Mouse (Mus musculus): ENCODE measurements around the gene Cox7a2.

Gene Cox7a2

DNA sequence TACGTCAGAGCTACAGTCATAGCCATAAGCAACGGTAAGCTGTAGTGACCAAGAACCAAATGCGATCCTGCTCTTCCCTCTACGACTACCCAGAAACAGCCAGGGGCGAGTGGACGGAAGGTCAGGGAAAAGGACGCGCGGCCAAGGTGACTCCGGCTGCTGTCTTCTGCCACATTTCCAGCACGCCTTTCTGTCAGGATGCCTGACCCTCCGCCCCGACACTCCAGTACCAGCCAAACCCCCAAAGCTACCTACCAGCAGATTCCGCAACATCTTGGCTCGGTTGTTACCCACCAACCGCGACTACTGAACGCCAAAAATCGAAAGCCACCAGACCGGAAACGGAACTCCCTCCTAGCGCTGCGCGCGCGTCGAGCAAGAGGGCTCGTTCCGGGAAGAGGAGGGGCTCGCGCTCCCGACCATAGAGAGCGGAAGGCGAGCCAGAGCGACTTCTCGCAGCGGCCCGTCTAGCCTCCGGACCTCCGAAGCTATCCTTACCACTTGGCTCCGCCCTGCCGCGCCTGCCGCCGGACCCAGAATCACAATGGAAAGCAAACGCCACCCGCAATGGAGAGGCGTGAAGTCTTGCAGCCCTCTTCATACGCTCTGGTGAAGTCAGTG is at the start of gene Cox7a2:
Cox7a2 (minus strand) TSS at position 494 of the 621 bp plus-strand sequence.
- DNase-seq (ENCODE audit: extremely low read depth, insufficient read length, low spot score): peak; percentile 94

GRCm38 (mm10) chr9:79809411-79809810 is 49.7 kb upstream of the Cox7a2 start:
- DNase-seq (ENCODE audit: extremely low read depth, insufficient read length, low spot score): no peak

DNA sequence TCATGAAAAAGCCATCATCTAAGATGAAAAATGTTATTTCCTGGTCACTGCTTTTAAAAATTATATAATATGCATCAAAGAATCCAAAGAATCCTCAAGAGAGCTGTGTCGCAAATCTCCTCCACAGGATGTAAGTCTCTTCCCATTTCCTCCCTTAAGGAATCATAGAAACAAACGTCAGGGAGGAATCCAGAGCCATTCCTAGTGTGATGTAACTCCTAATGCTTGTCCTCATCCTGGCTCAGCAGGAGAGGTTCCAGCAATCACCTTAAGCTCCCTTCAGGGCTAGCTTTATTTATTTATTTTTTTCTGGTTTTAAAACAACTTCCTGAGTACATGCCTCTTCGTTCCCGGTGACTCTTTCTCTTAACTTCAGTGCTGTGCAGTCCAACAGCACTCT is 47.5 kb upstream of the Cox7a2 start:
- no peak for DNase-seq (ENCODE audit: extremely low read depth, insufficient read length, low spot score)

DNA sequence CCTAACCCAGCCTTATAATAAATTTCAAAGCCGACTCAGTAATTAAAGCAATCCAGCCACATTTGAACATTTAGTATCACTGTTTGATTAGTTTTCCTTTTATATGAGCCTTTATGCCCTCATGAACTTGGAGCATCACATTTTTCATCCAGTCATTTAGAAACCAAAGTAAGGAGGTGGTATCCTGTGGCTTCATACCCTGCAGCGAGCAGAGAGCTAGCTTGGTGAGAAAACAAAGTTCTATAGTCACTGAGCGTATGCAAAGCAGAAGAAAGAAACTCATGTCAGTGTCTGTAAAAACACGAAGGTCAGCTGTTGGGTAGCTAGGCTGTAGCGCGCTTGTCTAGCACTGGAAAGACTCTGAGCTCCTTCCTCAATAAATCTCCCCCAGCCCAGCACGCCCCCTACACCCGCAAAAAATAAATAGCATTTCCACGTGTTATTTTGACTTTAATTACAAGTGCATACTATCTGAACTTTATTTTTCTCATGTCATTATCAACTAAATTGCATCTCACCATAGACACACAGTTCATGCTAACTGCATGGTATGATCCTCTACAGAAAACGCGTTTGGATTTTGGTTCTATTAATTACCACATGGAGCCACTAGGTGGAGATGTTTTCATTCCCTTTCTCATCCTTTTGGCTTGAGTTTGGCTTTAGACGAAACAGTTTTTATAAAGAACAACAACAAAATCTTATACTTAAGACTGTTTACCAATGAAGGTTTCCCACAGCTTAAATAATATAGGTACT is 46.8 kb upstream of the Cox7a2 start:
- no peak for DNase-seq (ENCODE audit: extremely low read depth, insufficient read length, low spot score)

- DNase-seq (ENCODE audit: extremely low read depth, insufficient read length, low spot score): no peak
Observed at GRCm38 (mm10) chr9:79805426-79805825, 45.7 kb upstream of the Cox7a2 start.

DNA sequence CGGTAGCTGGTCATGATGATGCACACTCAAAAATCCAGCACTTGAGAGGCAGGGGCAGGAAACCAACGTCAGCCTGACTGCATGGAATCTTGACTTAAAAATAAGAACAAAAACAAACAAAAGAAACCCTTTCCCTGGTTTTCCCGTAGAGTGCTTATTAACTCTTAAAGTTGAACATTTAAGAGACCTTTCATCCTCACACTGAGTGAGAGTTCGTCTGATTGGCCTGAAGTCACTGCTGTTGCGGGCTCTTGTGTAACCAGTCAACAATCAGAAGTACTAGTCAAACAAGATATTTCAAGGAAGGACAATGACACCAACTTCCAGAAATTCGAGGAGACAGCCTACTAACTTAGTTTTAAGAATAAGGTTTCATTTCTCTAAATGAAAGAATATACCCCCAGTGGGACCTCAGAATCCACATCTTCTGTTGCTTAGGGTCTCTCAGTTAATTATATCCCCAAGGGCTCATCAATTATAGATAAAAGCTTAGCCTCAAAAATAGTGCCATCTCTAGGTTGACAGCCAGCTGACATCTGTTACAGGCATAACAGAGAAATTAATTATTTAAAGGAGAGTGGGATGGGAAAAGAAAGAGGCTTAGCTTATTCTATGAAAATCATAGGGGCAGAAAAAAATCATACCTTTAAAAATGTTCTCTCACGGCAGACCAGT is 36.9 kb upstream of the Cox7a2 start:
- no peak for DNase-seq (ENCODE audit: extremely low read depth, insufficient read length, low spot score)

GRCm38 (mm10) chr9:79795076-79795475 is 35.4 kb upstream of the Cox7a2 start:
- DNase-seq (ENCODE audit: extremely low read depth, insufficient read length, low spot score): no peak

DNA sequence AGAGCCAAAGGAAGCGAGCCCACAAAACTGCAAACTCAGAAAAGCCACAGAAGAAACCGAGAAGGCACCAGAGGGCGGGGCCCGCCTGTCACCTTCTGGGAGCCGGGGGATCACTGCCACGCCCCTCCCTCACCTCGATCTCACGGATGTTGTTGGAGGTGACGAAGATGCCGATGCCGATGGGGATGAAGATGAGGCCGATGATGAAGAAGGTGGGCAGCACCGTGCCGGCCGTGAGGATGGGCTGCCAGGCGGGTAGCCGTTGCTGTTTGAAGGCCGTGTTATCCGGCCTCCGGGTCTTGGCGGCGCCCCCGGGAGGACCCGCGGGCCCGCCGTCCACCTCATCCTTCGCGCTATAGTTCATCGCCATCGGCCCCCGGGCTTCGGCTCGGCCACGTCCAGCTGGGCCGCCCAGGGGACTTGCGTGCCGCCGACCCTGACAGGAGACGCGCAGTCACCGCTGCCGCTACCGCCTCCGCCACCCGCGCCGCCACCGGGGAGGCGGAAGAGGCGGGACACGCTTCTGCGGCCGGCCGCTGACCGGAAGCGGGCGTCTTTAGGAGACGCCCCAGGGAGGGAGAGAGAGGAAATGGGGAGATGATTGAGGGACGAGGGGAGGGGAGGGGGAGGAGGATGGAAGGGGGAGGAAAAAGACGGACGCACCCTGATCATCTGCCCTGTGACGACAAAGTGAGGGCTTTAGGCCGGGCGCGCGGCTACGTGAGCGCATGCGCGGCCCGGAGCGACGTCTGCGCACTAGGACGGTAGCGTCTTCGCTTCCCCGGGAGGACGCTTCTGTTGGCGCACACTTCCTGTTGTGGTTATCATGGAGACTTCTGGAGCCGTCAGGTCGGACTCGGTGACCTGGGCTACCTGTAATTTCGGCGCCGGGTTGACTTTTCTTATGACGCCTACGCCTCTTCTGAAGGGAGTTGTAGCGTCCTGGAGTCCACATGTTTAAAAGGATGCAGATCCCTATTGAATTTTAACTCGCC is 33.5 kb upstream of the Cox7a2 start, which contains the start of gene Tmem30a:
Tmem30a (minus strand) TSS at position 667 of the 995 bp plus-strand sequence.
- peak; percentile 99 for DNase-seq (ENCODE audit: extremely low read depth, insufficient read length, low spot score)

- DNase-seq (ENCODE audit: extremely low read depth, insufficient read length, low spot score): no peak
Observed at GRCm38 (mm10) chr9:79785794-79786085, 26.1 kb upstream of the Cox7a2 start.

- no peak for DNase-seq (ENCODE audit: extremely low read depth, insufficient read length, low spot score)
Observed at GRCm38 (mm10) chr9:79784934-79785793, 25.5 kb upstream of the Cox7a2 start.

DNA sequence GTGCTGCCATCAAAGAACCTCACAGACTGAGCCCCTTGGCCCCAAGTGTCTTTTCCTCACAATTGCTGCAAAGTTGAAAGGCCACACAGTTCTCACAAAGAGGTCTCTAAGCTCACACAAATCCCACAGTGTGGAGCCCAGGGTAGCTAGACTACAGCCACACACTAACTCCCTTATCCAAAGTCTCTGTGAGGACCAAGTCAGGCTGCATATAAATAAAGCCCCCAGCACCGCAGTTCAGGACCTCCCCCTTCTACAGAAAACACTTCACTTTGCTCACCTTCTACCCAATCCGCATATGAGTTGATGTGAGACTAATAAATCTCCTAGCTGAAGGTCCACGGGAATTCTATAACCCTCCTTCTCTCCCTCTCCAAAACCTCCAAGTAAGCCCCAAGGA is 24.8 kb upstream of the Cox7a2 start:
- DNase-seq (ENCODE audit: extremely low read depth, insufficient read length, low spot score): no peak

GRCm38 (mm10) chr9:79779354-79779753 is 19.7 kb upstream of the Cox7a2 start:
- DNase-seq (ENCODE audit: extremely low read depth, insufficient read length, low spot score): no peak

GRCm38 (mm10) chr9:79766991-79767545 is 7.4 kb upstream of the Cox7a2 start:
- no peak for DNase-seq (ENCODE audit: extremely low read depth, insufficient read length, low spot score)

DNA sequence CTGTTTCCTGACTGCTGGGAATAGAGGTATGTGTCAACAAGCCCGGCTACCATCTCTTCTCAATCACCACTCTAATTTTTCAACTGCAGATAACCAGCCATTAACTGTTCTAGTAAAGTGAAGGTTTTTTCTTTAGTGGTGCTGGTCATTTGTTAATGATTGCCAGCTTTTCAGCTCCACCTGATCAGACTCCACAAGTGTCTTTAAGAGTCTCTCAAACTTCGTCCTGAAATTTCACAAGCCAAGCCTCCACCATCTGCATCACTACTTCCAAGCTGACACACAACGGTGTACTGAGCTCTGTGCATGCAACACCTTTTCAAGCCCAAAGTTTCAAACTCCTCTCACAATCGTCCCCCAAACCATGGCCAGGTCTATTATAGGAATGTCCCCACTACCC is 5.7 kb upstream of the Cox7a2 start:
- DNase-seq (ENCODE audit: extremely low read depth, insufficient read length, low spot score): no peak

DNA sequence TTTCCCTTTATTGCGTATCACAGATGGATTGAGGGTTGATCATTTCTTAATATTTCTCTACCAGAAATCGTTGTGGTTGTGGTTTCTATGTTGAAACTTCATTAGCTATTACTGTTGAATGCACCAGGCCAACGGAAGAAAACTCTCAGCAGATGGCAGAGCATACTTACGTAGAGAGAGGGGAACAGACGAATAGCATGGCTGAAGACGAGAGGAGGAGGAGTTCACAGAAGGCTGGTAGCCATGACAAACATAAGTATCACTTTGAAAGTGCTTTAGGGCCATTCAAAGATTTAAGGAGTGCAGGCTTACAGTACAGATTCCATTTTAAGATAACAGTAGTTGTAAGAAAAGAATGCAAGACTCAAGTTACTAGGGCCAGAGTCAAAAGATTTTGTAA is 2.8 kb upstream of the Cox7a2 start:
- no peak for DNase-seq (ENCODE audit: extremely low read depth, insufficient read length, low spot score)

- no peak for DNase-seq (ENCODE audit: extremely low read depth, insufficient read length, low spot score)
Observed at GRCm38 (mm10) chr9:79760076-79760475, 398 bp upstream of the Cox7a2 start.

- no peak for DNase-seq (ENCODE audit: extremely low read depth, insufficient read length, low spot score)
Observed at GRCm38 (mm10) chr9:79755311-79755710, 4.4 kb downstream of the Cox7a2 start.

DNA sequence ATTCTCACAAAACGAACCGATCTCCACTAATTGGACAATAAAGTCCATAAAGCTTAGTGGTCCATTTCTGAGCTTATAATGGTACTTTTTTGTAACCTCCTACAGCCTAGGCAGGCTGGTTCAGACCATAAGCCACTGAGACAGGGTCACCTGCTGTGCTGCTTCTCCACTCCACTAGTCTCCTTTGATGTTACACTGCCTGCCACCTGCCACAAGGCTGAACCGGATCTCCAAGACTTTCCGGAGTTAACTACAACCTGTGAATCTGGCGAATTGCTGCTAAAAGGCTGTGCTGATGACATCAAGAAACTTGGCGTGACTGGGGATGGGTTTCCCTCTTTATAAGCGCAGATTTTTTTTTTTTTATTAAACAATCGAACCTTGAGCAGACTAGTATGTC is 7.8 kb downstream of the Cox7a2 start:
- DNase-seq (ENCODE audit: extremely low read depth, insufficient read length, low spot score): no peak

GRCm38 (mm10) chr9:79750709-79751108 is 9.0 kb downstream of the Cox7a2 start:
- no peak for DNase-seq (ENCODE audit: extremely low read depth, insufficient read length, low spot score)

DNA sequence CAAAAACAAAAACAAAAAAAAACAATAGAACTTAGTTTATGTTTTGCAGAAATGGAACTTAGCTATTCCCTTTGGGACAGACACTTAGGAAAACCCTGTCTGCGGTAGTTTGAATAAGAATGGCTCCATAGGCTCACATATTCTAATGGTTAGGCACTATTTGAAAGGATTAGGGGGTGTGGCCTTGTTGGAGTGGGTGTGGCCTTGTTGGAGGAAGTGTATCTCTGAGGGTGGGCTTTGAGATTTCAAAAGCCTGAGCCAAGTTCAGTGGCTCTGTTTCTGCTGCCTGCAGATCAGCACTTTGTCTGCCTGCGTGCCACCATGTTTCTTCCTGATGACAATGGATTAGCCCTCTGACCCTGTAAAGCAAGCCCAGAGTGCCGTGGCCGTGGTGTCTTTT is 14.6 kb downstream of the Cox7a2 start:
- DNase-seq (ENCODE audit: extremely low read depth, insufficient read length, low spot score): no peak
